Mouse (Mus musculus) naive thymus-derived CD4-positive, alpha-beta T cell, adult 5 months (primary cell): ENCODE results near the gene Sc5d. TPM values are rescaled to one million over a fixed set of nuclear protein-coding genes. Genes with fewer than 3 reads are reported as not detected.

Experiments
- polyA plus RNA-seq: library from polyadenylated mRNA; unstranded; fragments of 100-300 nt; shearing (Covaris generic); gene quantifications from one replicate; pipeline ENCODE4 v1.2.1, GENCODE M21; 2017

Gene Sc5d
- polyA plus RNA-seq, result 71.7 TPM

GRCm38 (mm10) chr9:42264145-42264544 lies at the start of gene Sc5d:
Sc5d (minus strand) TSS chr9:42264256.

Other genes with a start within 250 kb of the Sc5d start
- 23.7 TPM for gene Sorl1, start 140.0 kb downstream of the Sc5d start, polyA plus RNA-seq
- not detected for gene Tecta, start 135.7 kb upstream of the Sc5d start, polyA plus RNA-seq
- gene Tbcel, start 243.6 kb upstream of the Sc5d start, polyA plus RNA-seq, result 33.9 TPM